Mouse (Mus musculus) E14TG2a.4 (cell line): ENCODE results near the gene Nup160.

Experiments used
- CTCF ChIP-seq: conservative IDR thresholded peaks from 2 replicates; pipeline ENCODE4 v1.5.1; 2014; ENCODE audit warnings: low read length
- NANOG ChIP-seq: IDR thresholded peaks from 2 replicates; pipeline ENCODE4 v1.6.1; 2014; ENCODE audit warnings: borderline replicate concordance, low read length, mixed read lengths

DNA sequence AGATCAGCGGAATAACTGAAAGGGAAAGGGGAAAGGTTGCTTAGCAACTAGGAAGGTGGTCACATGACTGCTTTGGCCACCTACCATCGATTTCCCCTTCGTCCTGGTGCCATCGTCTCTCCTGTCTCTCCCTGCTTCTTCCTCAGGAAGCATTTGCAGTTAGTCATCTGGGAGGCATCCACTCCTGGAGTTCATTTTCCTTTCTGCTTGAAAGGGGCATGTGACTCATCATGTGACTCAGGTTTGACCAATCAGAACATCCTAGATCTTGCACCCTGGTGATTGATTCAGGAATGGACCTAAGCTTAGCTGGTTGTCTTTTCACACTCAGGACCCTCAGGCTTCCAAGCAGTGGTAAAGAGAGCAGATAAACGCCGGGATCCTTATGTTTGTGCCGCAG lies 40.2 kb upstream of the Nup160 start:
- no peak for TF ChIP-seq CTCF
- no peak for TF ChIP-seq NANOG
